Mouse (Mus musculus): ENCODE data around the gene Il27ra.
"Not testable (repeated sequence)": the region's sequence is repeated elsewhere in the genome, so short reads cannot be mapped to it uniquely, and the experiment has no call there.

The Il27ra gene

DNA sequence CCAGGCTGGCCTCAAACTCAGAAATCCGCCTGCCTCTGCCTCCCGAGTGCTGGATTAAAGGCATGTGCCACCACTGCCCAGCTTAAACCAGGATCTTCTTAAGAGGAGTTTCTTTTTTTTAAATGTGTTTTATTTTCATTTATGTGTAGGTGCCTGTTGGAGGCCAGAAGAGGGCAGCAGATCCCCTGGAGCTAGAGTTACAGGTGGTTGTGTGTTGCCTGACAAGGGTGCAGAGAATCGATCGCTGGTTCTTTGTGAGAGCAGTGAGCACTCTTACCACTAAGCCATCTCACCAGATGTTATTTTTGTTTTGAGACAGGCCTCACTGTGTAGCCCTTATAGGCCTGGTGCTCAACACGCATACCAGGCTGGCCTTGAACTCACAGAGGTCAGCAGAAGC is 26.6 kb downstream of the Il27ra start:
- DNase-seq = no peak

DNA sequence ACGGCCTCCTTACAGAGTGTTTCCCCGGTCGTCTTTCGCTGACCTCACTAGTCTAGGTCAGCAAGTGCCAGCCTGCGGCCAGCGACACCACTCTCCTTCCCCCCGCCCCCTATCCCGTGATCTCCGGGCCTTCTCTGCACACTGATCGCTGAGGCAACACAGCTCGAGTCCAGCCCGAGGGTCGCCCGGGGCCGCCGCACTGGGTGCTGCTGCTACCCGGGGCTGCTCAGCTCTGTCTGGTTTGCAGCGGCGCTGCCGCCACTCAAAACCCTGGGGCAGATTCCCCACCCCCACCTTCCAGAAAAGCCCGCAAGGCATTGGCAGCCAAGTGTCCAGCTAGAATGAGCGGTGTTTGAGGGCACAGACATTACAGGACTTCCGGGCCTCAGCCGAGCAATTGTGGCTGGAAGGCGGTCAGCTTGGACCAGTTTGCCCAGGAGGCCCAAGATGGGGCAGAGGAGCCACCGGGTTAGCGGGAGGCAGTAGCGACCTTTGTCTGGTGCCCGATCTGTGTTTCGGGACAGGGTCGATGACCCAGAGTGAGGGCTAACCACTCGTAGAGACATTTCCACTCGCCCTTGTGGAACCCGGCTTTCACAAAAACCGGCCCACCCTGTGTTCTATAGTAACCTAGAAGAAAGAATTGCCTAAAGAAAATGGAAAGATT is 29.8 kb downstream of the Il27ra start:
- peak; percentile 54 for DNase-seq

DNA sequence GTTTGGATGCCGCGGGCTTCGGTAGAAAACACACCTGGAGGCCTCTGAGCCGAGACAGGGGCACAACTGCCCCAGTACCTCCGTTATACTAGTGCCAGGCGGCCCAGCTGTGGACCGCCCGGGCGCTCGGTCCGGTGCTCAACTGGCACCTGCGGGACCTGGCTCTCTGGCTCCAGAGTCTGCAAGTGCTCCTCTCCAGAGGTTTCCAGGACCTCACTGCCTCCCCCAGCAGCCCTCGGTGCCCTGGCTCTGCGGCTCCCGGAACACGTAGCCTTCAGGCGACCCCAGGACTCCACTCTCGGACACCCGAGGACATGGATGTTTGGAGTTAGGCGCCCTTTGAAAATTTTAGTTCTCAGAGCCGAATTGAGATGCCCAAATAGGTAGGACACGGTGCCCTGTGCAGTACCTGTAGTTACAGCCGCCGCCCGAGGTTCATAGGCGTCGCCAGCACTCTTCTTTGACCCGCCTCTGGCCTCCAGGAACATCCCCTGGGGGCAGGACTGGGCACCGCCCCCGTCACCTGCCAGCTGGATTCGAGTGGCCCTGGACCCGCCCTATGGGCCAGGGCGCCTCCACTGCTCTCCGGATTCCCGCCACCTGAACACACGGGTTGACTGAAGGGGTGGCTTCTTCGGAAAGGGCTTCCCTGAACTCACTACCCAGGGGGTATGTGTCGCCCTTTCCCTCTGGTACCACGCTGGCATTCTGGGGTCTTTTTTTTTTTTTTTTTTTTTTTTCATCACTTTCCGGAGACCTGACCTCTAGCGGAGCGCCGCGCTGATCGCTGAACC is 30.5 kb downstream of the Il27ra start, which contains the start of gene 2210011C24Rik:
TSS of gene 2210011C24Rik (minus strand) at position 467 of the 794 bp plus-strand sequence.
- DNase-seq = peak; percentile 81

DNA sequence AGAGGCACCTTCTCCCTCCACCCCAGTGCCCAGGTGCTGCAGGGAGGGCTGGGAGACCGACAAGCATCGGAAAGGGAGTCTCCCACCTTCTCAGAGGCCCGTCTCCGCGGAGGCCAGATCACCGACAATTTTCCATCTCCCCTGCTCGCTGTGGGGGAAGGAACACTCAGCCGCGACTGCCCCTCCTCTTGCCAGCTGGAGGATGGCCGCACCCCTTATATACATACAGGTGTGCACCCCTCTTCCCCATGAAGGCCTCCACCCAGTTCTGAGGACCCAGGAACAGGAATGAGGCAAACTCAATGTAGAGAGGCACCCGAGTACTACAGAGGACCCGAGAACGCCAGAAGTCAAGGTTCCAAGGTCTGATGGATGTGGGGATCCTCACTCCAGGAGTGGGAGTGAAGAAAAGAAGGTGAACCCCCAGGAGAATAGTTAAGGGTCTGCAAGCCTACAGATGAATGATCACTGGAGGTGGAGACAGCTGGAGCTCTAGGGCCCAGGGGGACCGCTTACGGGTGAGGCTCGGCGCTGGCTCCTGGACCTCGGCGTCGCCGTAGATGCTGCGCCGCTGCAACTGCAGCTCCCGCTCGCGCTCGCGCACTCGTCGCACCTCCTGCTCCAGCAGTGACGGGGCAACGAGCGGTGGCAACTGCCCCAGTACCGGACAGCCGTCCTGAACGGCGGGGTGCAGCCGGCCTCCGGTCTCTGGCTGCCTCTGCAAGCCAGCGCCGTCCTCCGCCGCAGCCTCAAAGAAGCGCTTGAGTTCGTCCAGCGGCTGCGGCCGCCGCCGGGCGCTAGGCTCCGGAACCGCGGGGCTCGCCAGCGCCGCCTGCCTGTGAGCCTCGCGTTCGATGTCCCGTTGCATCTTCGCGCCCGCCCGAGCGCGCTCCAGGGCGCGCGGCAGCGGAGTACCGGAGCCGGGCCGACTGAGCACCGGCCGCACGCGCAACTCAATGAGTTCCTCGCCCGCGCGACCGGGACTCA is 31.5 kb downstream of the Il27ra start:
- DNase-seq = peak; percentile 59

DNA sequence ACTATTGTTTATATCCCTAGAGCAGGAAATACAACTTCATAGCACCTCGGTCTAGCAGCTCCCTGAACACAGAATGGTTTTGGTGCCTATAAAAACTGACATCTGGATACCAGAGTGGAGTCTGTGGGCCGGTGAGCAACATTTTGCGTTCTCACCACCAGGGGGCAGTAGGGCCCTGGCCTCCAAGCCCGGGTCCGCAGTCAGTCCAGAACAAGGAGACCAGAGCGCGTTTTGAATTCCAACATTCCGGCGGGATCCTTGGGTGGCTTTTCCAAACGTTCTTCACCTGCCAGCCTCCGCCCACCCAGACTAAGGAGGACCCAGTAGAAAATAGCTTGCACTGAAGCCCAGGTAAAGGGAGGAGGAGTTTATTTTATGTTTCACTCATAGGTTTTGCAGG is 32.5 kb downstream of the Il27ra start:
- DNase-seq = peak; percentile 87

DNA sequence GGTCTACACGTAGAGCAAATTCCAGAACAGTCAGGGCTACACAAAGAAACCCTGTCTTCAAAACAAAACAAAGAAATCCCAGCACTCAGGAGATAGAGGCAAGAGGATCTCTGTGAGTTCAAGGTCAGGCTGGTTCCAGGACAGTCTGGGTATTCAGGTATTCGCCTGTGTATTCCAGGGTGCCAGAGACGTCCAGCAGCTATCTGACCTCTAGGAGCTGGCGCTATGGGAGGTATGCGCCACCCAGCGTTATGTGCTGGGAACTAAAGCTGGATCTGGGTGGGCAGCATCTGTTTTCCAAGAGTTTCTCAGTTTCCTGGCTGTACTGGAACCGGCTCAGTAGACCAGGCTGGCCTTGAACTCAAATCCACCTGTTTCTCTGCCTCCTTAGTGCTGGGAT is 34.0 kb downstream of the Il27ra start:
- DNase-seq = no peak

DNA sequence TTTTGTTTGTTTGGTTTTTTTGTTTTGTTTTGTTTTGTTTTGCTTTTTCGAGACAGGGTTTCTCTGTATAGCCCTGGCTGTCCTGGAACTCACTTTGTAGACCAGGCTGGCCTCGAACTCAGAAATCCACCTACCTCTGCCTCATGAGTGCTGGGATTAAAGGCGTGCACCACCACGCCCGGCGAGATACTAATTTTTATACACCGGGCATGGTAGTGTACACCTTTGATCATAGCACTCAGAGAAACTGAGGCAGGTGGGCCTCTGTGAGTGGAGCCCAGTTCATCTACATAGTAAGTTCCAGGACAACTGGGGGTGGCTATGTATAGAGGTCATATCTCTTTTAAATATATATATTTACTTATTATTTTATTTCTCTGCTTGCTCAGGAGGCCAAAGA is 36.9 kb downstream of the Il27ra start:
- DNase-seq = not testable (repeated sequence)

DNA sequence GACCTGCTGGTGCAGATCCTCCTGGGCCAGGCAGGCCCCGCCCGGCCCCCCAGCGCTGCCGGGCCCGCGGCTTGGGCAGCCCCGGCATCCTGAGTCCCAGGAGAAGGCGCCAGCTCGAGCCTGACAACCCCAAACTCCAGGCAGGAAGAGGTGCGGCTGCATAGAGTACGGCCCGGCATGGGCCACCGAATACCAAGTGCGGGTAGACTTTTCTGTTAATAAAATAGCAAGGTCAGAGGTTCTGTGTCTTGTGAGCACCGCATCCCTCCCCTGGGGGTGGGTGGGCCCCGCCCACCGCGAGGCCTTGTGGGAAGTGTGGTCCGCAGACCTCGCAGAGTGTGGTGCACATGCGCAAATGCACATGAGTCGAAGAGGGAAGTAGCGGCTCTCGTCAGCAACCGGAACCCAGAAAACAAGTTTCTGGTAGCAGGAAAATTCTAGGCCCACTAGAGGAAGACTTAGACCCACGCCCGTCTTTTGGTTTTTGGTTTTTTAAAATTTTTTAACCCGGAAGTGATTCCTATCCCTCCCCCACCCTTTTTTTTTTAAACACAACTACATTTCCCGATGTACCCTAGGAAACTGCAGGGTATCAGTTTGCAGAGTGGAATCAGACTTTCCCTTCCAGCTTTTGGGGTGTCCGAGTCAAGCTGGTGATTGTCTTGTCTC is 37.7 kb downstream of the Il27ra start:
- DNase-seq = peak; percentile 96

DNA sequence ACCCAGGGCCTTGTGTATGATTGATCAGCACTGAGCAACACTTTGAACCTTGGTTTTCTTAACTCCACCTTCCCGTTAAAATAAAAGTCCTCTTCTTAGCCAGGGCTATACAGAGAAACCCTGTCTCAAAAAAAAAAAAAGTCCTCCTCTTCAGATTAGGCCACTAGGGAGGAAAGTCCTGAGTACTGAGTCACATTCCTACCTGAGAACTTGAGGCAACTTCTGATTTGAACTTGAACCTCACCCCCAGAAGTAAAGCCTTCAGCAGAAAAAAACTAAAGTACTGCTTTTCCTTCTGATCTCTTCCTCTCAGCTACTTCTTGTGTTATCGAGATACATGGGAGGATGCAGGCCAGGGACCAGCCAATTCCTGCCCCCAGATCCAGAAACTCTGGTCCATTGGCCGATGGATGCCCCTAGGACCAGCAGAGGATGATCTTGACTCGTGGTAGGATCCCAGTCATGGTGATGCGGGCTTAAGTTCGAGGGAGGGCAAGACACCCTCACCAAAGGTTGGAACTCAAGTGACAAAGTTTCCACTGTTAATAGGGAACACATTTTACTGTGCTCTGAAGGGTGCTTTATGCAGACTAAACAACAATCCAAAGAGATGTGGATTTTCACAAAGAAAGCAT is 38.7 kb downstream of the Il27ra start:
- no peak for DNase-seq

DNA sequence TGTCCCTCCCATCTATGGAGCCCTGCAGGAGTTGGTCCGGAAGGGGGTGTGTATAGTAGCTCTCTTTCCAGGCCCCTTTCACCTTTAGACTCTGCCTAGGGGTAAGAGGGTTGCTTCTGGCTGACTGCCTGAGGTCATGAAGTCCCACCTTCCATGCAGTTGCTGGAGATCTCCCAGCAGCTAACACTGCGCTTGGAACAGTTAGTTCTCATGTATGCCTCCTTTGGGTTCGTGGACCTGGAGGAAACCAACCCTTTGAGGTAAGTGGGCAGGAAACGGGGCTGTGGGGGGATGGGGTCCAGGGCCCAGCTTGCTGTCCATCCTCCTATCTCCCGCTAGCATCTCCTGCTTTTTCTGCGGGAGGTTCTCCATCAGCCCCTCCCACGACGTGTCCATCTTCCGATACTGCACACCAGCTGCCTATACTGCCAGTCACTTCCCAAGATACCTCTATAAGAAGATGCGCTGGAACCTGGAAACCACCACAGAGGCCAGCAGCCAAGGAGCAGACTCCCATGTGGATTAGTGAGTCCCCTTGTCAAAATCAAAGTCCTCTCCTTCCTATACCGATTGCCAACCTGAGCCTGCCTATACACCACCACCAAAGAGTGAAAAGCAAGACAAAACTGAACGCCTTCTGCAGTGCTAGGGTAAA is 39.3 kb downstream of the Il27ra start:
- peak; percentile 70 for DNase-seq

DNA sequence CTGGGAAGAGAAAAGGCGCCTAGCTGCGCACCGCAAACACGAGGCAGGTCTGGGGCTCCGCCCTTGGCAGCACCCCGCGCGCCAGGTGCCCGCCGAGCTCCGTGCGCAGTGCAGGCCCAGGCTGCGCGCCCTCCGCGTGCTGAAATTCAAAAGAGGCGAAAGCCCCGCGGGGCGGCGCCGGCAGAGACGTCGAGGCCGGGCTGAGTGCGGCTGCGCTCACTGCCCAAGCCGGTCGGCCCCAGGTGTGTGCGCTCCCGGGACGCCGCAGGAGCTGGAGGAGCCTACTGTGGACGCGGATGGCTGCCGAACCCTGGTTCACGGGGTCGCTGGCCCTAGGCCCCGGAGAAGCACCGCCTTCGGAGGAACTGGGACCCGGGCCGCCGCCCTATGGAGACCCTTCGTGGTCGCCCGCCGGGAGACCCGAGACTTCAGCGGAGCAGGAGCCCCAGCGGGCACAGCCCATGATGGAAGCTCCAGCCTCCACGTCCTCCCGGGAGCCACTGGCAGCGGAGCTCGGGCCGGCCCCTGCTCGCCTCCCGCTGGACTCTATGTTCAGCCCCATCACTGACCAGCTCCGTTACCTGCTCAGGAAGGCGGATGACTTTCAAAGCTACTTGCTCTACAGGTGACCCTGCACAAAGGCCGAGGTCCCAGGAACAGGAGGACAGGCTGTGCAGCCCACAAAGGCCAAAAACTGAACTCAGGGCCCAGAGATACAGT is 40.9 kb downstream of the Il27ra start, which contains the start of gene 1700067K01Rik:
TSS of gene 1700067K01Rik (plus strand) at position 222 of the 720 bp plus-strand sequence.
- DNase-seq = no peak

DNA sequence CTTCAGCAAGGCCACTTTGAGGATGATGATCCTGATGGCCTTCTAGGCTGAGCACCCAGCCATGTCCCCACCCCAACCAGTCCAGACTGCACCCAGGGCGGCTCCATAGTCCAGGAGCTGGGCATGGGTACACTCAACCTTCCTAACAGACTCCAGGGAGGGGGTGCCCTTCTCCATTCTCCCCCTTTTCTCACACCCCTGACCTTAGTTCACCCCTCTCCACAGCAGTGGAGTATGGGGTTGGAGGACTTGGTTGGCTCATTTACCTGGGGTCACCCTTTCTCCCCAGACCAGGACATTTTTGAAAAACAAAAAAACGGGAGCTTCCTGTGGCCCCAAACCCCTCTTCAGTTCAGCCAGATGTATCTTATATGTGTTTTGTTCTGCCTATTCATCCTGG is 42.6 kb downstream of the Il27ra start:
- no peak for DNase-seq

DNA sequence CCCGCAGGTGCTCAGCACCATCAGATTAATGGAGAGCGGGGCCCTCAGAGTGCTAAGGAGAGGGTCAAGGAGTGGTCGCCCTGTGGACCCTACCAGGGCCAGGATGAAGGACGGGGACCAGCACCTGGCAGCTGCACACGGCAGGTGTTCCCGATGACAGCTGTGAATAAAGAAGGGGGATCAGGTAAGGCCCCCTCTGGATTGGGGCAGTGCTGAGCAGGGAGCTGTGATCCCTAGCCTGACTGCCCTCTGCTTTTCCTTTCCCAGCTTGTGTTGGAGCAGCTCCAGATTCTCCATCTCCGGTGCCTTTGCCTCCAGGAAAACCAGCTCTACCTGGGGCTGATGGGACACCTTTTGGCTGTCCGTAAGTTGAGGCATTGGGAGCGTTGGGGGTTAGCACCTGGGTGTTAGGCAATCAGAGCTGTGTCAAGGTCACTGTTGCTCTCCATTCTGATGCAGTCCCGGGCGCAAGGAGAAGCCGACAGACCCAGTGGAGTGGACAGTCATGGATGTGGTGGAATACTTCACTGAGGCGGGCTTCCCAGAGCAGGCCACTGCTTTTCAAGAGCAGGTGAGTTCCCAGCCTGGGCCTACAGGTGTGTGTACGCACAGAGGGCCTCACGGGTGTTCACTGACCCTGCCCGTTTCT is 43.2 kb downstream of the Il27ra start:
- DNase-seq = peak; percentile 36

DNA sequence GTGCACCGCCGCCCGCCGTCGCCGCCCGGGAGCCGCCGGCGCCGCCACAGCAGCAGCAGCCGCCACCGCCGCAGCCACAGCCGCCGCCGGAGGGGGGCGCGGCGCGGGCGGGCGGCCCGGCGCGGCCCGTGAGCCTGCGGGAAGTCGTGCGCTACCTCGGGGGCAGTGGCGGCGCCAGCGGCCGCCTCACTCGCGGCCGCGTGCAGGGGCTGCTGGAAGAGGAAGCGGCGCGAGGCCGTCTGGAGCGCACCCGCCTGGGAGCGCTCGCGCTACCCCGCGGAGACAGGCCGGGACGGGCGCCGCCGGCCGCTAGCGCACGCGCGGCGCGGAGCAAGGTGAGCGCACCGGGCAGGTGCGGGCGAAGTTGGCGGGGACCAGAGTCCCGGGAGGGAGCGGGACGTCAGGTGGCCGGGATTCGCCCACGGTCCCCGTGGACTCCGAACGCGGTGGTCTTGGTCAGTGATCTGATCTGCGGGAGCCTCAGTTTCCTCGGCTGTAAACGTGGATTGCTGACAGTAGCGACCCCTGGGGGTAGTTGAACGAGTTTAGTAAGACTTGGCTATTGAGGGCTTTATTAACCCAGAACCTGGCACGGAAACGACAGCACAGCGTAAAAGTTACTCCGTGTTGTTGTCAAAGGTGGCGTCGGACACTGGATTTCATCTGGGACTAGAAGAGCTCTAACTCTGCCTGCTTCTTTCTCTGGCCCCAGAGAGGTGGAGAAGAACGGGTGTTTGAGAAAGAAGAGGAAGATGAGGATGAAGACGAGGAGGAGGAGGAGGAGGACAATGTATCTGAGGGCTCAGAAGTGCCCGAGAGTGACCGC is 43.9 kb downstream of the Il27ra start:
- DNase-seq = peak; percentile 64

DNA sequence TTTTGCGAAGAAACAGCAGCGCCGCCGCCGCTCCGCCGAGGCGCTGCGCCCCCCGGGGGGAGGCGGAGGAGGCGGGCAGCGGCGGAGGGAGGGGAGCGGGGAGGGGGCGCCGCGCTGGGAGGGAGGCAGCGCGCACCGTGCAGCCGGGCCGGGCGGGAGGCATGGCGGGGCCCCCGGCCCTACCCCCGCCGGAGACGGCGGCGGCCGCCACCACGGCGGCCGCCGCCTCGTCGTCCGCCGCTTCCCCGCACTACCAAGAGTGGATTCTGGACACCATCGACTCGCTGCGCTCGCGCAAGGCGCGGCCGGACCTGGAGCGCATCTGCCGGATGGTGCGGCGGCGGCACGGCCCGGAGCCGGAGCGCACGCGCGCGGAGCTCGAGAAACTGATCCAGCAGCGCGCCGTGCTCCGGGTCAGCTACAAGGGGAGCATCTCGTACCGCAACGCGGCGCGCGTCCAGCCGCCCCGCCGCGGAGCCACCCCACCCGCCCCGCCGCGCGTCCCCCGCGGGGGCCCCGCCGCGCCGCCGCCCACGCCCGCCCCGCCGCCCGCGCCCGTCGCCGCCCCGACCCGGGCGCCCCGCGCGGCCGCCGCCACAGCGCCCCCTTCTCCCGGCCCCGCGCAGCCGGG is 44.8 kb downstream of the Il27ra start, which contains the start of gene Samd1:
TSS of gene Samd1 (plus strand) at position 162 of the 631 bp plus-strand sequence.
- no peak for DNase-seq

DNA sequence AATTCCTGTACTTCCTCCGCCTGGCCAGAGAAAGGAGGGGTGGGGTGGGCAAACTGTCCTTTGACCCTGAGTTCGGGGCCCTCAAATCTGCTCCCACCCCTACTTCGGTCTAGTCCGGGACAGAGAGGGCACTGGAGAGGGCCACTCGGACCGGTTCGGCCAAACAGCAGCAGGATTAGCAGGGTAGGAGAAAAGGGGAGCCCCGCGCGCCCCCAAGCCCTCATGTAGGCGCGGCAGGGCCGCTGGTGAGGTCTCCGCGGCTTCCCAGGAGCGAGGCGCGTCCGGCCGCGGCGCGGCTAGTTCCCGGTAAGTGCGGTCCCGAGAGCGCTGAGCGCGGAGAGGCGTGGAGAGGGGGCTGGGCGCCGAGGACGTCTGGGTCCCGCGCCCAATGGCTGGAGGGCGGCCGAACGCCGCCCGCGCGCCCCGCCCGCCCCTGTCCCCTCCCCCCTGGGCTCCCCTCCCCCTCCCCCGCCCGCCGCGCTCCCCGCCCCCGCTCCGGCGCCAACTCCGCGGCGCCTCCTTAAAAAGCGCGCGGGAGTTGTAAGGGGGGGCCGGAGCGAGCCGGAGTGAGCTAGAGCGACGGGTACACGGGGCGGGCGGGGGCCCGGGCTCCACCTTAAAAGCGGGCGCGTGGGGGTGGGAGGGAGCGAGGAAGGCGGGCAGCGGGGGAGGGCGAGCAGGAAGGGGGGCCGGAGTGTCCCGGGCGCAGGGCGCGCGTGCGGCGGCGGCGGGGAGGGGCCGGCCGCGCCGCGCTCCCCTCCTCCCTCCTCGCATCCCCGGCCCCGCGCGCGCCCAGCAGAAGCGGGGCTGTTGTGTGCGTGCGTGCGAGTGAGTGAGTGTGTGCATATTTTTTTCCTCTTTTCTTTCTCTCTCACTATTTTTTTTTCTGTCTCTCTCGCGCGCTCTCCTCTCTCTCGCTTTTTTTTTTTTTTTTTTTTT is 45.6 kb downstream of the Il27ra start:
- DNase-seq = peak; percentile 88

DNA sequence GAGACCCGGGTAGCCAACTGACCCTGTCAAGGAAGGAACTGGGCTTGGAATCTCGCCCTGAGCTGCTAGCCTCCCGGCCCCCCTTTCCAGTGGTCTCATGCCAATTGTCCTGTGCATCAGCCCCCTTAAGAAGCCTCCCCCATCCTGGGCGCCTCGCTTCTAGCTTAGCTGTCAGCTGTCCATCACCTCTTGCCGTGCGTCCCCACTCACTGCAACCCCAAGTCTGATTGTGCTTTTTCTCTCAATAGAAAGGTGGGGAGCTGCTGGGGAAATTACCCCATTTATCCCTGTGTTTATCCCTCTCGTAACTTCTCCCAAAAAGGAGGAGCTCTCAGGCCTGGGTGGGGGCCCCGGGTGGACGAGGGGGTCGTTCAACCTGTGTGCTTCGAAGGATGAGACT is 46.4 kb downstream of the Il27ra start:
- DNase-seq = no peak

Data from kidney, adult 11 months (tissue).